Mouse (Mus musculus): ENCODE results near the gene Zfp946.

The Zfp946 gene

DNA sequence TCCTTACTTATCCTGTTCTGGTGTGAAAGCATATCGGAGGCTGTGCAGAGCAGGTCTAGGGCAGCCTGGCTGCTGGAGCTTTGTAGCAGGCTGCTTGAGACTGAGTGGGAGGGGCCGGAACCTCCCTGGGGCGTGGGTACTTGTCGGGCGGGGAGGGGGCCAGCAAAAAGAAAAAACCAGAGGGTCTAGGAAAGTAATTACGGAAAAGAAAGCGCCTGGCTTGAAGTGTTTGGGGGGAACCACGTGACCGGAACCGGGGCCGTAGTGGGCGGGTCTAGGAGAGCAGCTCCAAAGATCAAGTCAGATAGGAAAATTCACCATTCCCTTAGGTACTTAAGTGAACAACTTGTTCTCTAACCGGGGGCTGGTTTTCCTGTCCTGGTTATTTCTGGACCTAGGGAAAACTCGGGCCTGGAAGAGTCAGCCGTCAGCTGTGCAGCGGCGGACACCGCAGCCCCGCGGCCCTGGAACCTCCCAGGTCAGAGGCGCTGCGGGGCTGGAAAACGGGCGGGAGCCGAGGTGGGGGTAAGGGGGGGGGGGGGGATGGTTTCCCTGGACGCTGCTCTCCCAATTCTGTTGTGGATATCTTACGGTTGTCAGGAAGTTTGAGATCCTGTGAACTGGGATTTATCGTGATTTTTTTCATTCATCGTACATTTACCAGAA, at the start of gene Zfp946:
Zfp946 (plus strand) TSS at position 271 of the 666 bp plus-strand sequence.
- peak; percentile 56 for DNase-seq (ENCODE audit: low spot score)

DNA sequence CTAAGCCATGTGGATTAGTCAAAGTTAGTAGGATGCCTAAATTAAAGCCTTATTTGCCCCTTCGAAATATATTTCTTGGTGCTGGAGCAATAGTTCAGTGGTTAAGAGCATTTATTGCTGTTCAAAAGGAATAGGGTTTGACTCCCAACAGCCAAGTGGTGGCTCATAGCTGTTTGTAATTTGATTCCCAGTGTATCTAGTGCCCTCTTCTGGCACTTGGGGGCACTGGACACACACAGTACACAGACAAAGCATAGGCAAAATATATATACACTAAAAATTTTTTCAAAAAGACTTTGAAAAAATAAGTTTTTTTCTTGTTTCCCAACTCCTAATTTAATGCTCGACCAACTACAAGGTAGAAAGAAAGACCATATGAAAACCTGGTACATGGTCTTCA, 13.3 kb upstream of the Zfp946 start:
- no peak for DNase-seq (ENCODE audit: low spot score)

DNA sequence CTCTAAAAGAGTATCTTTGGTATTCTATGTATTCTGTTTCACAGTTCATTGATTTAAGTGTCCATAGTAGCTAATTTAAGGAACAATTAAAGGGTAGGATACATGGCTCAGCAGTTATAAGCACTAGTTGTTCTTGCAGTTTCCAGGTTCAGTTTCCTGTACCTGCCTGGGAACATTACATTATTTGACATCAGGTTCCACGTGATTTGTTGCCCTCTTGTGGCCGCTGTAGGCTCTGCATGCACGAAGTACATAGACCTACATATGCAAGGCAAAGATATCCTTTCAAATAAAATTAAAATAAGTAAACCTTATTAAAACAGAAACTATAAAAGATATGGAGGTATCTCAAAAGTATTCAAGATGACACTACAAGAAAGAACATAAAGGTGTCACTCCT, 6.5 kb upstream of the Zfp946 start:
- DNase-seq (ENCODE audit: low spot score), result peak; percentile 19

DNA sequence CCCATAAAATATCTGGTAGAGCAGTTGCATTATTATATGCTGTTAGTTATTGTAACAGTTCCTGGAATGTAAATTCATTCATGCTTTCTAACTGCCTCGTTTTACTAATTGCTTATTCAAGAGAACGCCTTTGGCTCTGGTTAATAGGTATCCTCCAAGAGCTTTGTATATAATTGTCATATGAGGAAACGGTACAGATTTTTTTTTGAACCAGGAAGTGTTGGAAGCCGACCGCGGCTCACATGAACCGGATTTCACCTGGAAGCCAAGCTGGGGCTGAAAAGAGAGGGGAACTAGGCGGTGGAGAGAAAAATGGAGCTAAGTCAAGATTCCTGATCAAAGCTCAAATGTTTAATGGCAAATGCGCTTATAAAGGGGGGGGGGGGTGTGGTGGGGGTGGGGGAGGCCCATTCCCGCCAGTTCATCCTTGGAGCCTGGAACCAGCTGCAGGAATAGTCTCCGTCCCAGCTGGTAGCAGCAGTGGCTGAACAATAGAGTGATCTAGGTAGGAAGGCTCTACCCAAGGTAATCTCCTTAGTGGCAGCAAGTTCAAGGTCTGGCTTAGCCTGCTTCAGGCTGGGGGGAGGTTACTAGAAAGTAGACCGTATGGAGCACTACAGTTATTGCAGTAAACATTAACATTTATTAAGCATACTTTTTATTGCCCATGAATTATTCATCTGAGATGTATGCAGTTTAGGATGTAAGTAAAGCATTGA, 773 bp downstream of the Zfp946 start:
- no peak for DNase-seq (ENCODE audit: low spot score)

DNA sequence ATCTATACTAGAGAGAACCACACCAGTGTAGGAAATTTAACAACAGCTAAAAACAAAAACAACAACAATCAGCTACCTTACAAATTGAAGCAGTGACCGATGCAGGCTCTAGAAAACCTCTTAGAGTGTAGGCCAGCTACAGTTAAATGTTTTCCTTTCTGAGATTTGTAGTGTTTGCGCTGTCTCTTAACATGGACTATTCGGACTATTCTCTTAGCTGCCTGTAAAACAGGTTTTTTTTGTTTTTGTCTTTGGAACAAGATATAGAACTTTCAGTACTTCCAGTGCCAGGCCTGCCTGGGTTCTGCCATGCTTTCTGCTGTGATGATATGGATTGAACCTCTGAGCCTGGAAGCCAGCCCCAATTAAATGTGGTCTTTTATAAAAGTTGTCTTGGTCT, 23.7 kb downstream of the Zfp946 start:
- no peak for DNase-seq (ENCODE audit: low spot score)

DNA sequence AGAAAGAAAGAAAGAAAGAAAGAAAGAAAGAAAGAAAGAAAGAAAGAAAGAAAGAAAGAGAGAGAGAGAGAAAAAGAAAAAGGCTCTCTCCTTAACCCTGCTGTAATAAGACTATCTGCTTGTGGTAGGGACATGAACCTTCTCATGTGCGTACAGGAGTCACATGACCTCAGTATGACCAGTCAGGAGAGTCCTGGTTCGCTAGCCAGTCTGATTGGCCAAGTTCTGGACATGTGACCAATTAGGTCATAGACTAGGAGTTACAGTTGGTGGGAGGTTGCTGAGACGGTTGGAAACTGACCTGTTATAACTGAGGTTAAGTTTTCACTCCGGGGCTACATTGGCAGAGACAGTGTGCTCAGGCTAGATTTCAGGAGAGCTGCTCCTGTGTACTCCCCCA, 73.1 kb downstream of the Zfp946 start:
- no peak for DNase-seq (ENCODE audit: low spot score)
